Mouse (Mus musculus) embryonic facial prominence, embryonic 15.5 days (tissue): ENCODE results near the gene Pfdn4. TPM values are rescaled to one million over a fixed set of nuclear protein-coding genes. Genes with fewer than 3 reads are reported as not detected.
A peak's percentile ranks its signal among the peaks of the same experiment; 100 is the strongest.

Source experiments
- ATAC-seq: fragments of 200-750 bp; cut with Nextera tagmentation; 2 replicates; pipeline ENCODE4 v1.8.0; 2017; ENCODE audit warnings: low read depth, moderate TSS enrichment; ENCODE audit not compliant: insufficient number of reproducible peaks, low FRiP score, low TSS enrichment
- H3K27ac ChIP-seq: fragments of 300-500 bp; sonication (generic); replicated peaks from 2 replicates; pipeline ENCODE4 v1.5.1; 2015; ENCODE audit warnings: mild to moderate bottlenecking, inconsistent platforms
- H3K27me3 ChIP-seq: fragments of 300-500 bp; sonication (generic); 2 replicates; pipeline ENCODE4 v1.6.1; 2015; ENCODE audit warnings: inconsistent platforms
- H3K36me3 ChIP-seq: fragments of 300-500 bp; sonication (generic); 2 replicates; pipeline ENCODE4 v1.6.1; 2015; ENCODE audit warnings: mild to moderate bottlenecking, inconsistent platforms
- H3K4me1 ChIP-seq: fragments of 300-500 bp; sonication (generic); 2 replicates; pipeline ENCODE4 v1.6.1; 2015; ENCODE audit warnings: inconsistent platforms
- H3K4me2 ChIP-seq: fragments of 300-500 bp; sonication (generic); replicated peaks from 2 replicates; pipeline ENCODE4 v1.6.1; 2015; ENCODE audit warnings: mild to moderate bottlenecking, inconsistent platforms
- H3K4me3 ChIP-seq: fragments of 300-500 bp; sonication (generic); replicated peaks from 2 replicates; pipeline ENCODE4 v1.5.1; 2015; ENCODE audit warnings: mild to moderate bottlenecking, inconsistent platforms
- H3K9ac ChIP-seq: fragments of 300-500 bp; sonication (generic); 2 replicates; pipeline ENCODE4 v1.6.1; 2015; ENCODE audit warnings: inconsistent platforms
- H3K9me3 ChIP-seq: fragments of 300-500 bp; sonication (generic); replicated peaks from 2 replicates; pipeline ENCODE4 v1.6.1; 2016; ENCODE audit warnings: inconsistent platforms
- WGBS: fragments of 180-500 bp; shearing (Covaris S2); methylation state at CpG from one replicate; pipeline ENCODE4 v1.1.7; 2015; 5-methylcytosine and 5-hydroxymethylcytosine counted together
- polyA plus RNA-seq: library from polyadenylated mRNA; unstranded; fragments of >200 nt; fragmentation: Nextera tagmentation; extraction: Ambion mirVana; gene quantifications from 2 replicates; pipeline ENCODE4 v1.2.1, GENCODE M21; 2015

The Pfdn4 gene
- polyA plus RNA-seq, 1 experiment from 2014 or later = 71.4 TPM

DNA sequence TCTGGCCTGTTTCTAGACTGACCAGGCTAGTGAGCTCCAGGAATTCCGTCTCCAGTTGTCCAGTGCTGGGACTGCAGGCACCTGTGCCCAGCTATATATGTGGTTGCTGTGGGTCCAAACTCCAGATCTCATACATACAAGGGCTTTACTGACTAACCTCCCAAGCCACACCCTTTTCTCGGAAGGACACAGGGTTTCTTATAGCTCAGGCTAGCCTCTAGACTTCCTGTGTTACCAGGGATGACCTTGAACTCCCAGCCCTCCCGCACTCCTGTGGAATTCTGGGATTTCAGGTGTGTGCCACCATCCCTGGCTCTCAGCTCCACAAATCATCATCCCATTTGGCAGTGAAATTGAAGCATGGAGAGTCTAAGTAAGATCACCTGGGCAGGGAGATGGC lies 34.0 kb downstream of the Pfdn4 start:
- no peaks in the 10 kb centered on the region for H3K36me3 ChIP-seq
- no peak for ATAC-seq
- 91% methylated on average over 3 of the region's 3 CpGs for WGBS
- no peaks in the 10 kb centered on the region for H3K9me3 ChIP-seq
- H3K4me1 ChIP-seq = no peaks in the 10 kb centered on the region
- no peaks in the 10 kb centered on the region for H3K27me3 ChIP-seq
- H3K4me2 ChIP-seq = no peak overlapping the region
- H3K4me3 ChIP-seq = no peak overlapping the region
- H3K27ac ChIP-seq = no peak overlapping the region
- H3K9ac ChIP-seq = no peak overlapping the region

DNA sequence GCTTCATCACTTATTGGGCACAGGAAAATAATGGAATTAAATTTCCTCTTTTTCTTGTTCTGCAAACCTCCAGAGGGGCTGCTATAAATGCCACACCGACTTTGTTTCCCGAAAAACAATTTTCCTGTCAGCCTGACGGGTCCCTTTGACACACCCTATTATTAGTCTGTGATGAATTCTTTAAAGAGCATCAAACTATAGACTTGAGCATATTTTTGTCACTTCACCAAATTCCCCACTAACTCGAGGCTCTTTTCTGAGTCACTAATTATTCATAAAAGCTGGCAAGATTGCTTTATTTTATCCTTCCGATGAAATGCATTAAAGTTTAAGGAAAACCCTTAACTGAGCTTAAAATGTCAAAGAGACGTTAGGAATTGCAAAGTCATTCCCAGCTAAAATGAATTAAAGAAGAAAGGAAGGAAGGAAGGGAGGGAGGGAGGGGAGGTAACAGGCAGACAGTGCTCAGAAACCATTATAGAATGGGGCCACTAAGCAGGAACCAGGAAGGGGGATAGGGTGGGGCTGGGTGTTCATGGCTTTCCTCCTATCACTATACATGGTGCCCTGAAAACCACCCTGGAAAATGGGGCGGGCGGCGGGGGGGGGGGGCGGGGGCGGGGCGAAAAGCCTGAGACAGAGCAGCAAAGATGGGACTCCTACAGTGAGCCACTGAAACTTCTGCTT lies 38.0 kb downstream of the Pfdn4 start:
- H3K4me3 ChIP-seq = no peak overlapping the region
- H3K4me2 ChIP-seq = no peak overlapping the region
- H3K9me3 ChIP-seq = no peaks in the 10 kb centered on the region
- 42% methylated on average over 12 of the region's 12 CpGs for WGBS
- no peaks in the 10 kb centered on the region for H3K4me1 ChIP-seq
- no peak overlapping the region for H3K27ac ChIP-seq
- H3K36me3 ChIP-seq = no peaks in the 10 kb centered on the region
- no peak overlapping the region for H3K9ac ChIP-seq
- ATAC-seq = no peak
- H3K27me3 ChIP-seq = no peaks in the 10 kb centered on the region

DNA sequence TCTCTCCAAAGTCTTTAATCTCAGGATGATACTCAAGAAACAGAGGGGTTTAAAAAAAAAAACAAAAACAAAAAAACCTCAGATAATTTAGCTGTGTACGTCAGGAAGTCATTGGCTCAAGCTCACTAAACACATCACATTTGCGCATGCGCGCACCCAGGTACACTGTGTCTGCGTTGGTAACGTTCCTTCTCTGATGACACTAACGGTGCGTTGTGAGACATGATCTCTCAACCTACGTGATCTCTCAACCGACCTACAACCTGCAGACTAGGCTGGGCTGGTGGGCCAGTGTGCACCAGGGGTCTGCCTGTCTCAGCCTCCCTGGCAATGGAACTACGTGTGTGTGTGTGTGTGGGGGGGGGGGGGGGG lies 38.6 kb downstream of the Pfdn4 start:
- Histone ChIP-seq H3K4me2 (no peak overlapping the region), H3K27ac (no peak overlapping the region), H3K4me3 (no peak overlapping the region), H3K9ac (no peak overlapping the region), H3K36me3 (no peaks in the 10 kb centered on the region), H3K4me1 (no peaks in the 10 kb centered on the region), H3K9me3 (no peaks in the 10 kb centered on the region), H3K27me3 (no peaks in the 10 kb centered on the region)
- no peak for ATAC-seq
- WGBS = 81% methylated on average over 11 of the region's 11 CpGs

DNA sequence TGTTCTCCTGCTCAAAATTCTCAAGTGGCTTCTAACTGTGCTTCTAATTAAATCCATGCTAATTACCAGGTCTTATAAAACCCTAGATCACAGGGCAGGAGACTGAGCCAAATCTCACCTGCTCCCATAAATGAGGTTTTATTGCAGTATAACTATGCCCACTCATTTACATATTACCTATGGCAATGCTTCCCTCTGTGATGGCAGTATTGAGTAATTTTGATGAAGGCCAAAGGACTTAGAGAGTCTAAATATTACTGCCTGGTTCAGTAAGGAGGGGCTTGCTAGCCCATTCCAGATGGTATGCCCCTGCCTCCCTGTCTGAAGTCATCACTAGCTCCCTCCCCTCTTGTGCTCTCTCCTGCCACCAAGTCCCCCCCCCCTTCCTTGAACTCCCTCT lies 39.6 kb downstream of the Pfdn4 start:
- no peak overlapping the region for H3K27ac ChIP-seq
- no peaks in the 10 kb centered on the region for H3K36me3 ChIP-seq
- H3K9ac ChIP-seq = no peak overlapping the region
- no peaks in the 10 kb centered on the region for H3K4me1 ChIP-seq
- no peak overlapping the region for H3K4me3 ChIP-seq
- no peaks in the 10 kb centered on the region for H3K27me3 ChIP-seq
- no peak overlapping the region for H3K4me2 ChIP-seq
- 0 out of 2 replicates have a peak, but pooled peaks have one; percentile 7 for ATAC-seq
- H3K9me3 ChIP-seq = no peaks in the 10 kb centered on the region

DNA sequence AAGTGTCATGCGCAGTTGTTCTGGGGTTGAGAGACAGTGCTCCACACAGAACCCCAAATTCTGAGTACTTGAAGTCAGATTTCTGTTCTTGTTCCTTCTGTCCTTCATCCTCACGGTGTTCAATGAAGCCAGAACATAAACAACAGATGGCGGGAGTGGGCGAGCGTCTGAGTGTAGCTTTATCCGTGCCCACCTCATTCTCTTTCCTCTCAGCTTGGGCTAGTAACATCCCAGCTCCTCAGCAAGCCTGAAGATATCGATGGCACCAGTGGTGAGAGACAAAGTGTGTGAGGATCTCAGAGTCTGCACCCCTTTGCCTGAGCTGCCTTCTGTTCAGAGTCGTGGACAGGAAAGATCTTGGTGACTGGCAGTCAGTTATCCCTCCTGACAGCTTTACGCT lies 43.0 kb downstream of the Pfdn4 start:
- H3K4me3 ChIP-seq = no peak overlapping the region
- no peaks in the 10 kb centered on the region for H3K9me3 ChIP-seq
- H3K36me3 ChIP-seq = no peaks in the 10 kb centered on the region
- 87% methylated on average over 9 of the region's 9 CpGs for WGBS
- ATAC-seq = no peak
- no peak overlapping the region for H3K9ac ChIP-seq
- H3K27ac ChIP-seq = no peak overlapping the region
- H3K4me2 ChIP-seq = no peak overlapping the region
- no peaks in the 10 kb centered on the region for H3K4me1 ChIP-seq
- no peaks in the 10 kb centered on the region for H3K27me3 ChIP-seq

GRCm38 (mm10) chr2:170543625-170544024 lies 47.4 kb downstream of the Pfdn4 start:
- ATAC-seq = 0 out of 2 replicates have a peak, but pooled peaks have one; percentile 27
- 72% methylated on average over 5 of the region's 5 CpGs for WGBS
- no peak overlapping the region for H3K4me2 ChIP-seq
- H3K27me3 ChIP-seq = no peaks in the 10 kb centered on the region
- peaks cover 14% of the 10 kb centered on the region; the same call in 1 of the 2 replicates for H3K4me1 ChIP-seq
- H3K4me3 ChIP-seq = no peak overlapping the region
- H3K36me3 ChIP-seq = no peaks in the 10 kb centered on the region
- no peak overlapping the region for H3K27ac ChIP-seq
- no peak overlapping the region for H3K9ac ChIP-seq
- no peaks in the 10 kb centered on the region for H3K9me3 ChIP-seq

- no peak for ATAC-seq
- no peak overlapping the region for H3K9ac ChIP-seq
- no peak overlapping the region for H3K4me3 ChIP-seq
- WGBS = 65% methylated on average over 3 of the region's 3 CpGs
- no peaks in the 10 kb centered on the region for H3K36me3 ChIP-seq
- no peak overlapping the region for H3K27ac ChIP-seq
- no peak overlapping the region for H3K4me2 ChIP-seq
- no peaks in the 10 kb centered on the region for H3K27me3 ChIP-seq
- H3K4me1 ChIP-seq = peaks cover 14% of the 10 kb centered on the region; the same call in 1 of the 2 replicates
- H3K9me3 ChIP-seq = no peaks in the 10 kb centered on the region
Measured at GRCm38 (mm10) chr2:170544159-170544558, 47.9 kb downstream of the Pfdn4 start.

GRCm38 (mm10) chr2:170544950-170545349 lies 48.7 kb downstream of the Pfdn4 start:
- H3K4me1 ChIP-seq = peaks cover 14% of the 10 kb centered on the region; the same call in 1 of the 2 replicates
- H3K9me3 ChIP-seq = no peaks in the 10 kb centered on the region
- no peak overlapping the region for H3K4me2 ChIP-seq
- no peaks in the 10 kb centered on the region for H3K27me3 ChIP-seq
- no peak overlapping the region for H3K4me3 ChIP-seq
- H3K9ac ChIP-seq = no peak overlapping the region
- no peak for ATAC-seq
- H3K36me3 ChIP-seq = no peaks in the 10 kb centered on the region
- H3K27ac ChIP-seq = no peak overlapping the region
- 81% methylated on average over 7 of the region's 7 CpGs for WGBS

- Histone ChIP-seq H3K27me3 (no peaks in the 10 kb centered on the region), H3K27ac (no peak overlapping the region), H3K36me3 (no peaks in the 10 kb centered on the region), H3K9me3 (no peaks in the 10 kb centered on the region), H3K4me3 (no peak overlapping the region), H3K4me1 (peaks cover 18% of the 10 kb centered on the region), H3K9ac (no peak overlapping the region), H3K4me2 (no peak overlapping the region)
- 55% methylated on average over 4 of the region's 4 CpGs for WGBS
- no peak for ATAC-seq
Measured at GRCm38 (mm10) chr2:170545745-170546144, 49.5 kb downstream of the Pfdn4 start.

GRCm38 (mm10) chr2:170547526-170547925 lies 51.3 kb downstream of the Pfdn4 start:
- no peak for ATAC-seq

DNA sequence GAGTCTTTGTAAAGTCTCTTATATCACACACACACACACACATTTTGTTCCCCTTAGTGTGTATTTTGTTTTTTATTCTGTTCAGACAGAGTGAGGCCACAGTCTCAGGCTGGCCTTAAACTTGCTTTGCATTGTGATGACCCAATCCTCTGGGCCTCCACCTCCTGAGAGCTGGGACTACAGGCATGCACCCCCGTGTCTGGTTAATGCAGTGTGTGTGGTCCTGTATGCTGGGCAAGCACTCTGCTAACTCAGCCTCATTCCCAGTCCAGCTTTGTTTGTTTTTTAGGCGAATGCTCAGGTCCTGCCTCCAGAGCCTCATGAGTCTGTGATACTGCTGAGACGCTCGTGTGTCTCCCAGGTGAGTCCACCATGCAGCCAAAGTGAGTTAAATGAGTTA lies 51.8 kb downstream of the Pfdn4 start:
- no peak overlapping the region for H3K4me2 ChIP-seq
- no peak for ATAC-seq
- H3K27ac ChIP-seq = no peak overlapping the region
- H3K4me3 ChIP-seq = no peak overlapping the region
- no peaks in the 10 kb centered on the region for H3K36me3 ChIP-seq
- no peaks in the 10 kb centered on the region for H3K9me3 ChIP-seq
- H3K27me3 ChIP-seq = no peaks in the 10 kb centered on the region
- H3K4me1 ChIP-seq = peaks cover 30% of the 10 kb centered on the region
- WGBS = 39% methylated on average over 4 of the region's 4 CpGs
- H3K9ac ChIP-seq = no peak overlapping the region

More at GRCm38 (mm10) chr2:170547526-170547925, 51.3 kb downstream of the Pfdn4 start:
- 28% methylated on average over 6 of the region's 6 CpGs for WGBS
- Histone ChIP-seq H3K36me3 (no peaks in the 10 kb centered on the region), H3K4me1 (peaks cover 30% of the 10 kb centered on the region), H3K4me3 (no peak overlapping the region), H3K9me3 (no peaks in the 10 kb centered on the region), H3K27me3 (no peaks in the 10 kb centered on the region), H3K4me2 (no peak overlapping the region), H3K27ac (no peak overlapping the region), H3K9ac (no peak overlapping the region)

DNA sequence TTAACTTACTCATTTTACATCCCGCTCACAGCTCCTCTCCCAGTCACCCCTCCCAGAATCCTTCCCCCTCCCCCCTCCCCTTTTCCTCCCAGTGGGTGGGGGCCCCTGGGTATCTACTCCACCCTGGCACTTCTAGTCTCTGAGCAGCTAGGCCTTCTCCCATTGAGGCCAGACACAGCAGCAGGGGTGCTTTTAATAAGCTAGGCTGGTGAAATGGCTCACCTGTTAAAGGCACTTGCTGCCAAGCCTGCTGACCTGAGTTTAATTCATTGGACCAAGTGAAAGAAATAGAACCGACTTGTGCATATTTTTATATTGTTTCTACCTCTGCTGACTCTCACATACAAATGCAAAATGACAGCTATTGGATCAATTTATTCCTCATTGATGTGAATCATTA lies 52.9 kb downstream of the Pfdn4 start:
- WGBS = 73% methylated on average over 2 of the region's 2 CpGs
- H3K36me3 ChIP-seq = no peaks in the 10 kb centered on the region
- no peak overlapping the region for H3K9ac ChIP-seq
- no peaks in the 10 kb centered on the region for H3K27me3 ChIP-seq
- no peak for ATAC-seq
- H3K9me3 ChIP-seq = no peaks in the 10 kb centered on the region
- H3K4me1 ChIP-seq = peaks cover 30% of the 10 kb centered on the region
- H3K4me2 ChIP-seq = no peak overlapping the region
- no peak overlapping the region for H3K4me3 ChIP-seq
- no peak overlapping the region for H3K27ac ChIP-seq
